Mouse (Mus musculus): Measurements from ENCODE around the gene Cacna1g. TPM values are rescaled to one million over a fixed set of nuclear protein-coding genes. Genes with fewer than 3 reads are reported as not detected.

The Cacna1g gene
- polyA plus RNA-seq, 1 experiment, result 6.5 TPM

GRCm38 (mm10) chr11:94425215-94425614, 48.8 kb downstream of the Cacna1g start:
- H3K4me1 ChIP-seq (replicated peaks; ENCODE audit: control insufficient read depth, insufficient read depth, low read length), result peaks cover 20% of the 10 kb centered on the region
- WGBS, result 80% methylated on average over 5 of the region's 5 CpGs
- no peaks in the 10 kb centered on the region for H3K27me3 ChIP-seq (ENCODE audit: control insufficient read depth, insufficient read depth, low read length)
- H3K27ac ChIP-seq (ENCODE audit: control insufficient read depth, insufficient read depth, low read length), result no peak overlapping the region
- no peaks in the 10 kb centered on the region for H3K36me3 ChIP-seq (ENCODE audit: control insufficient read depth, insufficient read depth, low read length)
- no peak for DNase-seq
- TF ChIP-seq CTCF (IDR thresholded peaks at IDR 0.05; ENCODE audit: borderline replicate concordance, control insufficient read depth, extremely low read depth, insufficient read depth, low read length, poor library complexity), result no peak
- no peak for TF ChIP-seq POLR2A (IDR thresholded peaks at IDR 0.05; ENCODE audit: control insufficient read depth, extremely low read depth, insufficient read depth, low read length, poor library complexity)
- H3K4me3 ChIP-seq (ENCODE audit: control insufficient read depth, insufficient read depth, low read length), result no peak overlapping the region

DNA sequence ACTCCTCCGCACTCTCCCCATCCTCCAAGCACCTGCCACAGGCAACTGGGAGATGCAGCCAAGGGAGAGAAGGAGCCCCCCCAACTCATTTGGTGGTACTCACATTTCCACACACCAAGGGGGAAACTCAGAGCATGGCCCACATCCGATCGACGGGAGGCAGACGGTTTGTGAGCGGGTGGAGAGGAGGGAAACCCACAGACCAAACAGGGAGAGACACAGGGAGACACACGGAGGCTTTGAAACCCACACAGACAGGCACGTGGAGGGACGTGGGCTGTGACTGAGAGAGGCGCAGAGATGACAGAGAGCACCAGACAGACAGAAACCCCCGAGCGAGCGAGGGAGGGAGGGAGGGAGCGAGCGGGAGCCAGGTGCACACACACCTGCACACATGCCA, 49.6 kb downstream of the Cacna1g start:
- TF ChIP-seq POLR2A (IDR thresholded peaks at IDR 0.05; ENCODE audit: control insufficient read depth, extremely low read depth, insufficient read depth, low read length, poor library complexity) (no peak), CTCF (IDR thresholded peaks at IDR 0.05; ENCODE audit: borderline replicate concordance, control insufficient read depth, extremely low read depth, insufficient read depth, low read length, poor library complexity) (no peak)
- H3K27me3 ChIP-seq (ENCODE audit: control insufficient read depth, insufficient read depth, low read length), result no peaks in the 10 kb centered on the region
- WGBS, result 11% methylated on average over 15 of the region's 15 CpGs
- no peak overlapping the region for H3K27ac ChIP-seq (ENCODE audit: control insufficient read depth, insufficient read depth, low read length)
- H3K36me3 ChIP-seq (ENCODE audit: control insufficient read depth, insufficient read depth, low read length), result no peaks in the 10 kb centered on the region
- H3K4me1 ChIP-seq (replicated peaks; ENCODE audit: control insufficient read depth, insufficient read depth, low read length), result peaks cover 20% of the 10 kb centered on the region
- no peak for DNase-seq
- H3K4me3 ChIP-seq (ENCODE audit: control insufficient read depth, insufficient read depth, low read length), result no peak overlapping the region

DNA sequence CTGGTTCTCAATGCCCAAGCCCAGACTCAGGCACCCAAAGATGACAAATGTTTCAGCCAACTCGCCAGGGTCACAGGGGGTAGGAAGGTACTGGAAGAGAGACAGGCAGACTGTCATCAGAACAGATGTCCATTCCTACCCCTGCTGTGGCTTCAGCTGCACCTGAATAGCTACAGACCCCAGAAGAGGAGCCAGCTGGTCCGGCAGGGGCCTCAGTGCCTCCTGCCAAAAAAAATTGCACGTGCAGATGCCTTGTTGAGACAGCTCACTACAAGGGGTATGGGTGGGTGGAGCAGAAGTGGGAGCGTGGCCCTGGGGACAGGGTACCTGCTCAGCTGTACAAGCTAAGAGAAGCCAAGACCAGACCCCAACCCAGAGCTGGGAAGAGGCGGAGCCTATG, 50.1 kb downstream of the Cacna1g start:
- no peaks in the 10 kb centered on the region for H3K27me3 ChIP-seq (ENCODE audit: control insufficient read depth, insufficient read depth, low read length)
- no peak for DNase-seq
- WGBS, result 47% methylated on average over 5 of the region's 5 CpGs
- no peaks in the 10 kb centered on the region for H3K36me3 ChIP-seq (ENCODE audit: control insufficient read depth, insufficient read depth, low read length)
- H3K4me3 ChIP-seq (ENCODE audit: control insufficient read depth, insufficient read depth, low read length), result no peak overlapping the region
- TF ChIP-seq POLR2A (IDR thresholded peaks at IDR 0.05; ENCODE audit: control insufficient read depth, extremely low read depth, insufficient read depth, low read length, poor library complexity) (no peak), CTCF (IDR thresholded peaks at IDR 0.05; ENCODE audit: borderline replicate concordance, control insufficient read depth, extremely low read depth, insufficient read depth, low read length, poor library complexity) (no peak)
- no peak overlapping the region for H3K27ac ChIP-seq (ENCODE audit: control insufficient read depth, insufficient read depth, low read length)
- H3K4me1 ChIP-seq (replicated peaks; ENCODE audit: control insufficient read depth, insufficient read depth, low read length), result peaks cover 20% of the 10 kb centered on the region

DNA sequence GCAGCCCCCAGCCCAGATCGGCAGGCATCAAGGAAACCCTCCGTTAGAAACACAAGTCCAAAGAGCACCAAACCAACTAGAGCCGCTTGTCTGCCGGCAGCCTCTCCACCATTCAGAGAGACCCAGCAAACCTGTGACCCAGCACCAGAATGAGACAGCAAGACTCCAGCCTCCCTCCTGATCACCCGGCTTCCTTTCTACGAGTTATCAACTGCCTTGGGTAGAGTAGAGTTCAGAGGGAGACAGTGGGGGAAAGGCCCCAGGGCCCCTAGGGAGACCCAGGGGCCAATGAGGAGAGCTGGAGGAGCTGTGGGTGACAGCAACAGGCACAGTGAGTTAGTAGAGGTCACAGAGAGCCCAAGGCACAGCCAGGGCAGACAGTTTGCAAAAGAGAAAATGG, 53.0 kb downstream of the Cacna1g start:
- peaks cover 15% of the 10 kb centered on the region for H3K4me1 ChIP-seq (replicated peaks; ENCODE audit: control insufficient read depth, insufficient read depth, low read length)
- no peak overlapping the region for H3K27ac ChIP-seq (ENCODE audit: control insufficient read depth, insufficient read depth, low read length)
- WGBS, result 71% methylated on average over 6 of the region's 6 CpGs
- no peak for DNase-seq
- H3K36me3 ChIP-seq (ENCODE audit: control insufficient read depth, insufficient read depth, low read length), result no peaks in the 10 kb centered on the region
- H3K27me3 ChIP-seq (ENCODE audit: control insufficient read depth, insufficient read depth, low read length), result no peaks in the 10 kb centered on the region
- no peak overlapping the region for H3K4me3 ChIP-seq (ENCODE audit: control insufficient read depth, insufficient read depth, low read length)
- TF ChIP-seq CTCF (IDR thresholded peaks at IDR 0.05; ENCODE audit: borderline replicate concordance, control insufficient read depth, extremely low read depth, insufficient read depth, low read length, poor library complexity), result no peak
- TF ChIP-seq POLR2A (IDR thresholded peaks at IDR 0.05; ENCODE audit: control insufficient read depth, extremely low read depth, insufficient read depth, low read length, poor library complexity), result no peak

DNA sequence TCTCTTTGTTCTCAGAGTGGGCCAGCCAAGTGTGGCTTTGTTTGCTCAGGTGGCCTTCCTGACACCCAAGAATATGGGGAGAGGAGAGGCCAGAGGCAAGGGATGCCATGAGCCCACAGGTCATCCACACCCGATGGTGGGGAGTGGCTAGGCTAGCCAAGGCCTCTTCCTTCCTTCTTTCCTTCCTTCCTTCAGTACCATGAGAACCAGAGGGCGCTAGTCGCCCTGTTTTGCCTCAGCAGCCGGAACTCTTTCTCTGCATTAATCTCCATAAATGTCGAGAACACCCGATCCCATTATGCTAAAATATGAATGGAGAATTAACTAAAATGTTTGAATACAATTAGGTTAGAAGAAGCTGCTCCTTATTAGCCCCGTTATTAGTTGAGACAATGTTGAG, 53.7 kb downstream of the Cacna1g start:
- Histone ChIP-seq H3K27ac (ENCODE audit: control insufficient read depth, insufficient read depth, low read length) (no peak overlapping the region), H3K4me1 (replicated peaks; ENCODE audit: control insufficient read depth, insufficient read depth, low read length) (peaks cover 15% of the 10 kb centered on the region), H3K36me3 (ENCODE audit: control insufficient read depth, insufficient read depth, low read length) (no peaks in the 10 kb centered on the region), H3K27me3 (ENCODE audit: control insufficient read depth, insufficient read depth, low read length) (no peaks in the 10 kb centered on the region), H3K4me3 (ENCODE audit: control insufficient read depth, insufficient read depth, low read length) (no peak overlapping the region)
- DNase-seq, result no peak
- WGBS, result 19% methylated on average over 7 of the region's 7 CpGs
- TF ChIP-seq POLR2A (IDR thresholded peaks at IDR 0.05; ENCODE audit: control insufficient read depth, extremely low read depth, insufficient read depth, low read length, poor library complexity) (no peak), CTCF (IDR thresholded peaks at IDR 0.05; ENCODE audit: borderline replicate concordance, control insufficient read depth, extremely low read depth, insufficient read depth, low read length, poor library complexity) (no peak)

DNA sequence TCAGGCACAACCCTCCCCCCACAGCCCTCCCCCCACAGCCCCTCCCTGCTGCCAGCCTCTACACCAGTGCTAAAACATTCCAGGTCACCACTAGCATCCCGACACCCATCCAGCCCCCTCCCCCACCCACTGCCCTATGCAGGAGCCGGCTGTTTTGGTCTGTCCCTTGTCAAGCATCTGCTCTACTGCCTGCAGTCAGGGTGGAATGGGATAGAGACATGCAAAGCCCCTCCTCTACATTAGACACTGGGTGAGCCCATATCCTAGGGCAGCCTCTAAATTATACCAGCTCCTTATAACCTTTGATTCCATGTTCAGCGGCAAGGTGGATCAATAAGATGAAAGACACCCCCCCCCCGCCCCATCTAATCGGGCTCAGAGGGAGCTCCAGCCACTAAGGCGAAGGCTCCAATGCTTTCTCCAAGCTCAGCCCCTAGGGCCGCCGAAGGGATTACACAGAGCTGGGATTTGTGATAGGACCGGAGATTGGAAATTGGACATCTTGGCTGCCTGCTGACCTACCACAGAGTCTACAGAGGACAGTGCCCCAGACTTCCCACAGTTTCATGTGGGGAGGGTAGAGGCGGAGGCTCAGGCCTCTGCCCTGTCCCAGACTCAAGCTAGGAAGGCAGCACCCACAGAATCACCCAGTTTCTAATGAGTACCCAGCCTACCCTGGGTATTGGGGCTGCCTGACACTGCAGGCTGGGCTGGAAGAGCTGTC, 54.8 kb downstream of the Cacna1g start:
- Histone ChIP-seq H3K4me3 (ENCODE audit: control insufficient read depth, insufficient read depth, low read length) (no peak overlapping the region), H3K27me3 (ENCODE audit: control insufficient read depth, insufficient read depth, low read length) (no peaks in the 10 kb centered on the region), H3K27ac (ENCODE audit: control insufficient read depth, insufficient read depth, low read length) (no peak overlapping the region), H3K36me3 (ENCODE audit: control insufficient read depth, insufficient read depth, low read length) (no peaks in the 10 kb centered on the region), H3K4me1 (replicated peaks; ENCODE audit: control insufficient read depth, insufficient read depth, low read length) (peaks cover 10% of the 10 kb centered on the region)
- no peak for DNase-seq
- 90% methylated on average over 10 of the region's 10 CpGs for WGBS
- TF ChIP-seq POLR2A (IDR thresholded peaks at IDR 0.05; ENCODE audit: control insufficient read depth, extremely low read depth, insufficient read depth, low read length, poor library complexity) (no peak), CTCF (IDR thresholded peaks at IDR 0.05; ENCODE audit: borderline replicate concordance, control insufficient read depth, extremely low read depth, insufficient read depth, low read length, poor library complexity) (no peak)

- Histone ChIP-seq H3K36me3 (ENCODE audit: control insufficient read depth, insufficient read depth, low read length) (no peaks in the 10 kb centered on the region), H3K4me1 (replicated peaks; ENCODE audit: control insufficient read depth, insufficient read depth, low read length) (no peaks in the 10 kb centered on the region), H3K27ac (ENCODE audit: control insufficient read depth, insufficient read depth, low read length) (no peak overlapping the region), H3K4me3 (ENCODE audit: control insufficient read depth, insufficient read depth, low read length) (no peak overlapping the region), H3K27me3 (ENCODE audit: control insufficient read depth, insufficient read depth, low read length) (no peaks in the 10 kb centered on the region)
- TF ChIP-seq CTCF (IDR thresholded peaks at IDR 0.05; ENCODE audit: borderline replicate concordance, control insufficient read depth, extremely low read depth, insufficient read depth, low read length, poor library complexity), result no peak
- TF ChIP-seq POLR2A (IDR thresholded peaks at IDR 0.05; ENCODE audit: control insufficient read depth, extremely low read depth, insufficient read depth, low read length, poor library complexity), result no peak
- WGBS, result 85% methylated on average over 4 of the region's 4 CpGs
- no peak for DNase-seq
These were observed 60.0 kb downstream of the Cacna1g start for GRCm38 (mm10) chr11:94414042-94414441.

Measured in thymus, adult 2 months (tissue).